Mouse (Mus musculus) neural tube, embryonic 15.5 days (tissue): ENCODE results near the gene Mip. TPM values are rescaled to one million over a fixed set of nuclear protein-coding genes. Genes with fewer than 3 reads are reported as not detected.
A peak's percentile ranks its signal among the peaks of the same experiment; 100 is the strongest.
"Not testable (repeated sequence)": the region's sequence is repeated elsewhere in the genome, so short reads cannot be mapped to it uniquely, and the experiment has no call there.

ENCODE experiments used
- ATAC-seq: fragments of 200-750 bp; cut with Nextera tagmentation; 2 replicates; pipeline ENCODE4 v1.8.0; 2017; ENCODE audit warnings: mild to moderate bottlenecking, moderate TSS enrichment, moderate library complexity; ENCODE audit not compliant: low FRiP score
- H3K27ac ChIP-seq: fragments of 300-500 bp; sonication (generic); replicated peaks from 2 replicates; pipeline ENCODE4 v1.5.1; 2015; ENCODE audit warnings: mild to moderate bottlenecking, inconsistent platforms
- H3K27me3 ChIP-seq: fragments of 300-500 bp; sonication (generic); replicated peaks from 2 replicates; pipeline ENCODE4 v1.6.1; 2015; ENCODE audit warnings: inconsistent platforms
- H3K36me3 ChIP-seq: fragments of 300-500 bp; sonication (generic); 2 replicates; pipeline ENCODE4 v1.6.1; 2015; ENCODE audit warnings: inconsistent platforms
- H3K4me1 ChIP-seq: fragments of 300-500 bp; sonication (generic); 2 replicates; pipeline ENCODE4 v1.6.1; 2015; ENCODE audit warnings: inconsistent platforms
- H3K4me2 ChIP-seq: fragments of 300-500 bp; sonication (generic); 2 replicates; pipeline ENCODE4 v1.6.1; 2015; ENCODE audit warnings: inconsistent platforms, mild to moderate bottlenecking, moderate library complexity
- H3K4me3 ChIP-seq: fragments of 300-500 bp; sonication (generic); replicated peaks from 2 replicates; pipeline ENCODE4 v1.5.1; 2015; ENCODE audit warnings: mild to moderate bottlenecking, inconsistent platforms
- H3K9ac ChIP-seq: fragments of 300-500 bp; sonication (generic); replicated peaks from 2 replicates; pipeline ENCODE4 v1.6.1; 2015; ENCODE audit warnings: mild to moderate bottlenecking, inconsistent platforms
- H3K9me3 ChIP-seq: fragments of 300-500 bp; sonication (generic); replicated peaks from 2 replicates; pipeline ENCODE4 v1.6.1; 2016; ENCODE audit warnings: inconsistent platforms
- WGBS: fragments of 180-500 bp; shearing (Covaris S2); methylation state at CpG from one replicate; pipeline ENCODE4 v1.1.7; 2015; ENCODE audit warnings: mixed read lengths; 5-methylcytosine and 5-hydroxymethylcytosine counted together
- polyA plus RNA-seq: library from polyadenylated mRNA; unstranded; fragments of >200 nt; fragmentation: Nextera tagmentation; extraction: Ambion mirVana; gene quantifications from 2 replicates; pipeline ENCODE4 v1.2.1, GENCODE M21; 2015

Mip gene
- polyA plus RNA-seq, 1 experiment from 2014 or later: not detected

GRCm38 (mm10) chr10:128255925-128256324, 30.3 kb downstream of the Mip start:
- no peak overlapping the region for H3K27ac ChIP-seq
- no peak overlapping the region for H3K4me3 ChIP-seq
- H3K27me3 ChIP-seq: no peaks in the 10 kb centered on the region
- peaks cover 16% of the 10 kb centered on the region for H3K36me3 ChIP-seq
- no peak overlapping the region for H3K9ac ChIP-seq
- no peak for ATAC-seq
- H3K4me1 ChIP-seq: no peaks in the 10 kb centered on the region
- WGBS: 88% methylated on average over 8 of the region's 8 CpGs
- no peaks in the 10 kb centered on the region for H3K9me3 ChIP-seq
- no peak overlapping the region for H3K4me2 ChIP-seq

- Histone ChIP-seq H3K4me2 (no peak overlapping the region), H3K9ac (no peak overlapping the region), H3K9me3 (no peaks in the 10 kb centered on the region), H3K27me3 (no peaks in the 10 kb centered on the region), H3K4me3 (no peak overlapping the region), H3K4me1 (no peaks in the 10 kb centered on the region), H3K27ac (no peak overlapping the region), H3K36me3 (peaks cover 12% of the 10 kb centered on the region)
- 68% methylated on average over 8 of the region's 8 CpGs for WGBS
- no peak for ATAC-seq
Measured at GRCm38 (mm10) chr10:128256328-128256727, 30.7 kb downstream of the Mip start.

GRCm38 (mm10) chr10:128258953-128259352, 33.3 kb downstream of the Mip start:
- H3K9ac ChIP-seq: no peak overlapping the region
- WGBS: 78% methylated on average over 4 of the region's 4 CpGs
- H3K27me3 ChIP-seq: no peaks in the 10 kb centered on the region
- H3K27ac ChIP-seq: no peak overlapping the region
- no peak overlapping the region for H3K4me2 ChIP-seq
- no peak overlapping the region for H3K4me3 ChIP-seq
- no peaks in the 10 kb centered on the region for H3K4me1 ChIP-seq
- no peaks in the 10 kb centered on the region for H3K9me3 ChIP-seq
- H3K36me3 ChIP-seq: no peaks in the 10 kb centered on the region
- ATAC-seq: no peak

- Histone ChIP-seq H3K27me3 (no peaks in the 10 kb centered on the region), H3K4me3 (no peak overlapping the region), H3K36me3 (no peaks in the 10 kb centered on the region), H3K4me1 (no peaks in the 10 kb centered on the region), H3K4me2 (no peak overlapping the region), H3K9me3 (no peaks in the 10 kb centered on the region), H3K9ac (no peak overlapping the region), H3K27ac (no peak overlapping the region)
- WGBS: 89% methylated on average over 5 of the region's 5 CpGs
- no peak for ATAC-seq
Measured at GRCm38 (mm10) chr10:128259946-128260345, 34.3 kb downstream of the Mip start.

GRCm38 (mm10) chr10:128260376-128260775, 34.7 kb downstream of the Mip start:
- not testable (repeated sequence) for H3K4me2 ChIP-seq, H3K36me3 ChIP-seq, H3K27ac ChIP-seq, H3K4me3 ChIP-seq, ATAC-seq, H3K4me1 ChIP-seq, H3K27me3 ChIP-seq, H3K9me3 ChIP-seq, H3K9ac ChIP-seq
- WGBS: 86% methylated on average over 7 of the region's 7 CpGs

GRCm38 (mm10) chr10:128262300-128262699, 36.7 kb downstream of the Mip start:
- 81% methylated on average over 22 of the region's 22 CpGs for WGBS
- Histone ChIP-seq H3K4me3 (no peak overlapping the region), H3K27ac (no peak overlapping the region), H3K9me3 (no peaks in the 10 kb centered on the region), H3K27me3 (no peaks in the 10 kb centered on the region), H3K4me1 (no peaks in the 10 kb centered on the region), H3K9ac (no peak overlapping the region), H3K36me3 (no peaks in the 10 kb centered on the region), H3K4me2 (no peak overlapping the region)
- ATAC-seq: no peak

GRCm38 (mm10) chr10:128263393-128264310, 38.0 kb downstream of the Mip start:
- H3K36me3 ChIP-seq: no peaks in the 10 kb centered on the region
- no peak for ATAC-seq
- H3K27ac ChIP-seq: no peak overlapping the region
- H3K27me3 ChIP-seq: no peaks in the 10 kb centered on the region
- no peak overlapping the region for H3K4me3 ChIP-seq
- no peak overlapping the region for H3K9ac ChIP-seq
- H3K4me1 ChIP-seq: no peaks in the 10 kb centered on the region
- H3K4me2 ChIP-seq: no peak overlapping the region
- no peaks in the 10 kb centered on the region for H3K9me3 ChIP-seq
- WGBS: 78% methylated on average over 6 of the region's 6 CpGs

GRCm38 (mm10) chr10:128268371-128268770, 42.7 kb downstream of the Mip start, which contains the start of gene Apof:
Gene Apof, plus strand, starts transcription at chr10:128268671.
- no peaks in the 10 kb centered on the region for H3K9me3 ChIP-seq
- no peak for ATAC-seq
- no peak within 1 kb of the TSS for H3K27ac ChIP-seq
- H3K4me1 ChIP-seq: peaks cover 7% of the 10 kb centered on the region; the same call in 1 of the 2 replicates
- WGBS: 86% methylated on average over 6 of the region's 6 CpGs
- no peaks in the 10 kb centered on the region for H3K27me3 ChIP-seq
- H3K9ac ChIP-seq: no peak within 1 kb of the TSS
- no peak within 1 kb of the TSS for H3K4me3 ChIP-seq
- no peaks in the 10 kb centered on the region for H3K36me3 ChIP-seq
- H3K4me2 ChIP-seq: no peak within 1 kb of the TSS

GRCm38 (mm10) chr10:128269206-128269910, 43.7 kb downstream of the Mip start:
- no peak overlapping the region for H3K27ac ChIP-seq
- no peaks in the 10 kb centered on the region for H3K36me3 ChIP-seq
- H3K9ac ChIP-seq: no peak overlapping the region
- H3K27me3 ChIP-seq: no peaks in the 10 kb centered on the region
- H3K9me3 ChIP-seq: no peaks in the 10 kb centered on the region
- H3K4me2 ChIP-seq: peak overlapping the region; percentile 75; the same call in 1 of the 2 replicates
- no peak for ATAC-seq
- H3K4me1 ChIP-seq: peaks cover 7% of the 10 kb centered on the region; the same call in 1 of the 2 replicates
- 90% methylated on average over 16 of the region's 16 CpGs for WGBS
- no peak overlapping the region for H3K4me3 ChIP-seq

- ATAC-seq: peak; percentile 99
- Histone ChIP-seq H3K9me3 (no peaks in the 10 kb centered on the region), H3K27me3 (no peaks in the 10 kb centered on the region), H3K27ac (peak within 1 kb of the TSS; percentile 87), H3K36me3 (no peaks in the 10 kb centered on the region), H3K4me3 (peak within 1 kb of the TSS; percentile 83), H3K4me1 (peaks cover 7% of the 10 kb centered on the region; the same call in 1 of the 2 replicates), H3K4me2 (peak within 1 kb of the TSS; percentile 75), H3K9ac (peak within 1 kb of the TSS; percentile 81)
- WGBS: under 1% methylated on average over 43 of the region's 43 CpGs
Measured at GRCm38 (mm10) chr10:128270287-128270841, 44.7 kb downstream of the Mip start, which contains the start of gene Stat2. Gene Stat2, plus strand, starts transcription at chr10:128270559.

- peak overlapping the region; percentile 87 for H3K27ac ChIP-seq
- no peaks in the 10 kb centered on the region for H3K9me3 ChIP-seq
- no peaks in the 10 kb centered on the region for H3K27me3 ChIP-seq
- H3K36me3 ChIP-seq: no peaks in the 10 kb centered on the region
- H3K4me1 ChIP-seq: peaks cover 7% of the 10 kb centered on the region; the same call in 1 of the 2 replicates
- ATAC-seq: no peak; the same call in 1 of the 2 replicates
- WGBS: 44% methylated on average over 7 of the region's 7 CpGs
- H3K4me2 ChIP-seq: peak overlapping the region; percentile 75
- peak overlapping the region; percentile 83 for H3K4me3 ChIP-seq
- H3K9ac ChIP-seq: peak overlapping the region; percentile 81
Measured at GRCm38 (mm10) chr10:128270866-128271265, 45.2 kb downstream of the Mip start.
